Mouse (Mus musculus): Measurements from ENCODE around the gene Fndc8.

- TF ChIP-seq CTCF (IDR thresholded peaks at IDR 0.05; ENCODE audit: insufficient read depth, low read length) (no peak), POLR2A (IDR thresholded peaks at IDR 0.05; ENCODE audit: borderline replicate concordance, extremely low read depth, low read depth, low read length) (no peak)
Observed at GRCm38 (mm10) chr11:82910250-82910649, 18.3 kb downstream of the Fndc8 start, which contains the start of gene Unc45b.
